Mouse (Mus musculus): Measurements from ENCODE around the gene Trim2.

Trim2 gene

GRCm38 (mm10) chr3:84219166-84219710 lies 87.4 kb downstream of the Trim2 start:
- no peak for DNase-seq

- DNase-seq = no peak
These were observed 88.2 kb downstream of the Trim2 start for GRCm38 (mm10) chr3:84218498-84218897.

- DNase-seq = no peak
These were observed 88.7 kb downstream of the Trim2 start for GRCm38 (mm10) chr3:84217961-84218351.

GRCm38 (mm10) chr3:84217118-84217960 lies 89.3 kb downstream of the Trim2 start:
- DNase-seq = no peak

GRCm38 (mm10) chr3:84215743-84216360 lies 90.8 kb downstream of the Trim2 start:
- no peak for DNase-seq

GRCm38 (mm10) chr3:84215253-84215652 lies 91.4 kb downstream of the Trim2 start:
- DNase-seq = no peak

- no peak for DNase-seq
These were observed 92.2 kb downstream of the Trim2 start for GRCm38 (mm10) chr3:84214501-84214900.

- DNase-seq = no peak
These were observed 95.3 kb downstream of the Trim2 start for GRCm38 (mm10) chr3:84211340-84211875.

- DNase-seq = no peak
These were observed 97.7 kb downstream of the Trim2 start for GRCm38 (mm10) chr3:84208917-84209513.

- DNase-seq = no peak
These were observed 98.2 kb downstream of the Trim2 start for GRCm38 (mm10) chr3:84208475-84208874.

GRCm38 (mm10) chr3:84207366-84207765 lies 99.3 kb downstream of the Trim2 start:
- DNase-seq = no peak

GRCm38 (mm10) chr3:84206106-84206505 lies 100.6 kb downstream of the Trim2 start:
- DNase-seq = no peak

- DNase-seq = no peak
These were observed 101.0 kb downstream of the Trim2 start for GRCm38 (mm10) chr3:84205650-84206049.

- DNase-seq = no peak
These were observed 102.0 kb downstream of the Trim2 start for GRCm38 (mm10) chr3:84204640-84205039.

- no peak for DNase-seq
These were observed 105.9 kb downstream of the Trim2 start for GRCm38 (mm10) chr3:84200559-84201420.

- DNase-seq = no peak
These were observed 107.2 kb downstream of the Trim2 start for GRCm38 (mm10) chr3:84199516-84199915.

- no peak for DNase-seq
These were observed 108.4 kb downstream of the Trim2 start for GRCm38 (mm10) chr3:84198229-84198628.

- no peak for DNase-seq
These were observed 112.8 kb downstream of the Trim2 start for GRCm38 (mm10) chr3:84193881-84194280.

- DNase-seq = no peak
These were observed 115.4 kb downstream of the Trim2 start for GRCm38 (mm10) chr3:84191141-84191881.

GRCm38 (mm10) chr3:84190513-84191061 lies 116.1 kb downstream of the Trim2 start:
- no peak for DNase-seq

GRCm38 (mm10) chr3:84189629-84190173 lies 117.0 kb downstream of the Trim2 start:
- no peak for DNase-seq

Data from thymus, adult 18-20 months (tissue).